Mouse (Mus musculus): ENCODE measurements around the gene Mob1b. TPM values are rescaled to one million over a fixed set of nuclear protein-coding genes. Genes with fewer than 3 reads are reported as not detected.

Mob1b gene
- polyA plus RNA-seq, 1 experiment from 2014 or later = 13.6 TPM

GRCm38 (mm10) chr5:88791256-88792245 lies 70.9 kb downstream of the Mob1b start:
- no peak overlapping the region for H3K9ac ChIP-seq (replicated peaks; ENCODE audit: low read depth, low read length)
- no peaks in the 10 kb centered on the region for H3K36me3 ChIP-seq (ENCODE audit: control insufficient read depth, insufficient read depth)
- no peak overlapping the region for H3K27ac ChIP-seq (ENCODE audit: low read length)
- H3K4me3 ChIP-seq (replicated peaks; ENCODE audit: low read length) = no peak overlapping the region
- ATAC-seq = peak; percentile 65
- H3K9me3 ChIP-seq (ENCODE audit: control insufficient read depth, low read length) = no peaks in the 10 kb centered on the region
- H3K4me1 ChIP-seq (replicated peaks; ENCODE audit: control insufficient read depth, insufficient read depth, low read length) = 0 out of 2 replicates have a peak, but pooled peaks cover 2% of the 10 kb centered on the region
- WGBS = 35% methylated on average over 10 of the region's 10 CpGs
- H3K27me3 ChIP-seq (replicated peaks; ENCODE audit: control insufficient read depth, insufficient read depth, low read length) = no peaks in the 10 kb centered on the region
- no peak overlapping the region for H3K4me2 ChIP-seq (ENCODE audit: low read length)

DNA sequence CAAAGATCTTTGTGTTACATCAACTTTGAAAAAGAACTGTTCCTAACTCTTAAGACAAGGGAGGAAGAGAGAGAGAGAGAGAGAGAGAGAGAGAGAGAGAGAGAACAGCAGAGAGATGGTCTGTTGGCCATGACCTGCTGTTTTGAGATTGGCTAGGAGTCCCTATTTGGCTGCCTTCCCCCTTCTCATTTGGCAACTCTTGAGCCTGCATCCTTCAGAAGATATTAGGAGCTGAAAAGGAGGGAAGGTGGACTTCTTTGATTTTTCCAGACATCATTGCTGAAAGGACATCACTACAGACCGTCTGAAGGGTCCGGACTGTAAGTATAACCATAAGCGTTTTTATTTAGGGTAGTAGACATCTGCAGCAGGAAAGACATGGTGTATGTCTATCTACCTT lies 73.0 kb downstream of the Mob1b start:
- WGBS = 88% methylated on average over 3 of the region's 3 CpGs
- Histone ChIP-seq H3K36me3 (ENCODE audit: control insufficient read depth, insufficient read depth) (no peaks in the 10 kb centered on the region), H3K4me2 (ENCODE audit: low read length) (no peak overlapping the region), H3K27me3 (replicated peaks; ENCODE audit: control insufficient read depth, insufficient read depth, low read length) (no peaks in the 10 kb centered on the region), H3K27ac (ENCODE audit: low read length) (no peak overlapping the region), H3K9me3 (ENCODE audit: control insufficient read depth, low read length) (no peaks in the 10 kb centered on the region), H3K4me1 (replicated peaks; ENCODE audit: control insufficient read depth, insufficient read depth, low read length) (0 out of 2 replicates have a peak, but pooled peaks cover 2% of the 10 kb centered on the region), H3K4me3 (replicated peaks; ENCODE audit: low read length) (no peak overlapping the region), H3K9ac (replicated peaks; ENCODE audit: low read depth, low read length) (no peak overlapping the region)
- ATAC-seq = no peak

DNA sequence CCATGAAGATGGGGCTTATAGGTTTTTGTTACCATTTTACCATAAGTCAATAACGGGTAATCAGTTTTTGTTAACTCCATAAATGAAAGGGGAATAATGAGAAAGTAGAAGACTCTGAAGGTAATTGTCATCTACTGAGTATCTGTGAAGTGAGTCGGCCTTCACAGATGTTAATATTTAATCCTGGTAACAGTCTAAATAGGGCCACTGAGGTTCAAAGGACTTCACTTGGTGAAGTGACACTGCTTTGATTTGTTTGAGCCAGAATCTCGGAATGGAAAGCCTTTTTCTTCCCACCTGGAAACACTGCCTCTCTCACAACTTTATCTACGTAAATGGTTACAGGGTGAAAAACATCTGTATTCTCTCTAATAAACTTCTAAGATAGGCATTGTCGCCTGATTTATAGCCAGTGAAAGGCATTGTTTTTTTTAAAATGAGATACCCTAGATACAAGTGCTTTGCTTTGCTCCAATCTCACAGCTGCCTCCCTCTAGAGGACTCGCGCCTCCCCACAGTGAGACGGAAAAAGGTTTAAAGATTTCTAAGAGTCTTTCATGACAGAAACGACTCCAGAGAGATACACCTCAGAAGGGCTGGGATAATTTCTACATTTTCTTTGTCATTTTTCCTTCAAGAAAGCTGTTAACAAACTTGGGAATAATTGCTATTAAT lies 75.4 kb downstream of the Mob1b start:
- 0 out of 2 replicates have a peak, but pooled peaks cover 2% of the 10 kb centered on the region for H3K4me1 ChIP-seq (replicated peaks; ENCODE audit: control insufficient read depth, insufficient read depth, low read length)
- 63% methylated on average over 9 of the region's 9 CpGs for WGBS
- no peak overlapping the region for H3K27ac ChIP-seq (ENCODE audit: low read length)
- H3K9me3 ChIP-seq (ENCODE audit: control insufficient read depth, low read length) = no peaks in the 10 kb centered on the region
- no peak overlapping the region for H3K9ac ChIP-seq (replicated peaks; ENCODE audit: low read depth, low read length)
- no peak overlapping the region for H3K4me3 ChIP-seq (replicated peaks; ENCODE audit: low read length)
- H3K27me3 ChIP-seq (replicated peaks; ENCODE audit: control insufficient read depth, insufficient read depth, low read length) = no peaks in the 10 kb centered on the region
- no peak overlapping the region for H3K4me2 ChIP-seq (ENCODE audit: low read length)
- no peaks in the 10 kb centered on the region for H3K36me3 ChIP-seq (ENCODE audit: control insufficient read depth, insufficient read depth)
- ATAC-seq = no peak

DNA sequence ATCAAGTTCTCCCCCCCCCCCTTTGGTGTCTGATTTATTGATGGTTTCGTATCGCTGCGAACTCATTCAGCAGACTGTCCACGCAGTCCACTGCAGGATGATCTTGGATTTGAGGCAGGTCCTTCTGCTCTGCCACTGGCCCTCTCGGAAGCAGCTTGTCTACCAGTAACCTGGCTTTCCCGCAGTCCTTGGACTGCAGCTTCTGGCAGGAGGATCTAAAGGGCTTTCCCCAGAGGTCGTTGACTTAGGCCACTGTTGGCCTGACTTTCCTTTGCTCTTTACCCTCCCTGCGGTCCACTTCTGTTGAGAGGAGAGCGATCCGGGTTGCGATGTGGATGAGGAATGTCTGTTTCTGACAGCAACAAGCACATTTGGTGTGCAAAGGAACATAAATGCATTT lies 75.9 kb downstream of the Mob1b start:
- WGBS = 80% methylated on average over 11 of the region's 11 CpGs
- Histone ChIP-seq H3K4me2 (ENCODE audit: low read length) (no peak overlapping the region), H3K9ac (replicated peaks; ENCODE audit: low read depth, low read length) (no peak overlapping the region), H3K27ac (ENCODE audit: low read length) (no peak overlapping the region), H3K4me3 (replicated peaks; ENCODE audit: low read length) (no peak overlapping the region), H3K9me3 (ENCODE audit: control insufficient read depth, low read length) (no peaks in the 10 kb centered on the region), H3K36me3 (ENCODE audit: control insufficient read depth, insufficient read depth) (no peaks in the 10 kb centered on the region), H3K4me1 (replicated peaks; ENCODE audit: control insufficient read depth, insufficient read depth, low read length) (0 out of 2 replicates have a peak, but pooled peaks cover 2% of the 10 kb centered on the region), H3K27me3 (replicated peaks; ENCODE audit: control insufficient read depth, insufficient read depth, low read length) (no peaks in the 10 kb centered on the region)
- ATAC-seq = no peak

DNA sequence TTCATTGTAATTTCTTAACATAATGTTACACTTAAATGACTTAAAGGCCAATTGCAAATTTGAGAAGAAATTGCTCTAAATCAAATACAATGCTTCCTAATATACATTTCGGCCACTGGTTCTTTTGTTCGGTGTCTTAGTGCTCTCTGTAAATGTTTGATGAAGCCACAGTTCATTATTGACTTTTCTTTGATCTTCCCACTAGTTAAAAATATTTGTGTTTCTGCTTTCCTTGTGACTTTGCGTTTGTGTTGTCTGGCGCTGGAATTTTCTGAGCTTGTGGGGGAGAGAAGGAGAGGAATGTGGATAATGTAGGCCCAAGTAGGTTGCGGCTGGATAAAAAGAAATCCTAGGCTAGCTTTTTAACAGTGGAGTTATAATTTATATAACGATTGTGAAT lies 76.5 kb downstream of the Mob1b start:
- no peak for ATAC-seq
- no peak overlapping the region for H3K27ac ChIP-seq (ENCODE audit: low read length)
- H3K9me3 ChIP-seq (ENCODE audit: control insufficient read depth, low read length) = no peaks in the 10 kb centered on the region
- 87% methylated on average over 6 of the region's 6 CpGs for WGBS
- no peak overlapping the region for H3K4me2 ChIP-seq (ENCODE audit: low read length)
- no peak overlapping the region for H3K9ac ChIP-seq (replicated peaks; ENCODE audit: low read depth, low read length)
- H3K4me3 ChIP-seq (replicated peaks; ENCODE audit: low read length) = no peak overlapping the region
- H3K4me1 ChIP-seq (replicated peaks; ENCODE audit: control insufficient read depth, insufficient read depth, low read length) = no peaks in the 10 kb centered on the region
- no peaks in the 10 kb centered on the region for H3K27me3 ChIP-seq (replicated peaks; ENCODE audit: control insufficient read depth, insufficient read depth, low read length)
- no peaks in the 10 kb centered on the region for H3K36me3 ChIP-seq (ENCODE audit: control insufficient read depth, insufficient read depth)

DNA sequence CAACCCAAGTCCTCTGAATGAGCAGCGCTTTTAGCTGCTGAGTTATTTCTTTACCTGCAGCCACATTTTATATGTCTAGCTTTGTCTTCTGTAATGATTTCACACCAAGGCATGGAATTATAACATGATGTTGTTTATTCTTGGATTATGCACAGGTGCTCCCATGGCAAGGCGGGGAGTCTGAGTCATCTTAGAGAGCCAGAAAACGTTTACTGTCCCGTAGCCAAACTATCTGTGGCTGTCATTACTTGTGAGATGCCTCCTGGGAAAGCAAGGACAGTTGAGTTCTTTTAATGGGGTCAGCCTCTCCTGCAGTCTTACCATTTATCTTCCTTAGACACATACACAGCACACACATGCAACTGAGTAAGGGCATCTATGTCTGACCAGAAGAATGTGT lies 85.0 kb downstream of the Mob1b start:
- Histone ChIP-seq H3K36me3 (ENCODE audit: control insufficient read depth, insufficient read depth) (no peaks in the 10 kb centered on the region), H3K27ac (ENCODE audit: low read length) (no peak overlapping the region), H3K27me3 (replicated peaks; ENCODE audit: control insufficient read depth, insufficient read depth, low read length) (no peaks in the 10 kb centered on the region), H3K4me2 (ENCODE audit: low read length) (no peak overlapping the region), H3K4me3 (replicated peaks; ENCODE audit: low read length) (no peak overlapping the region), H3K4me1 (replicated peaks; ENCODE audit: control insufficient read depth, insufficient read depth, low read length) (no peaks in the 10 kb centered on the region), H3K9me3 (ENCODE audit: control insufficient read depth, low read length) (no peaks in the 10 kb centered on the region), H3K9ac (replicated peaks; ENCODE audit: low read depth, low read length) (no peak overlapping the region)
- 91% methylated on average over 4 of the region's 4 CpGs for WGBS
- no peak for ATAC-seq

- Histone ChIP-seq H3K9ac (replicated peaks; ENCODE audit: low read depth, low read length) (no peak overlapping the region), H3K9me3 (ENCODE audit: control insufficient read depth, low read length) (no peaks in the 10 kb centered on the region), H3K27me3 (replicated peaks; ENCODE audit: control insufficient read depth, insufficient read depth, low read length) (no peaks in the 10 kb centered on the region), H3K4me3 (replicated peaks; ENCODE audit: low read length) (no peak overlapping the region), H3K4me1 (replicated peaks; ENCODE audit: control insufficient read depth, insufficient read depth, low read length) (no peaks in the 10 kb centered on the region), H3K4me2 (ENCODE audit: low read length) (no peak overlapping the region), H3K36me3 (ENCODE audit: control insufficient read depth, insufficient read depth) (no peaks in the 10 kb centered on the region), H3K27ac (ENCODE audit: low read length) (no peak overlapping the region)
- no peak for ATAC-seq
- 29% methylated on average over 5 of the region's 5 CpGs for WGBS
Measured at GRCm38 (mm10) chr5:88806278-88806677, 85.6 kb downstream of the Mob1b start.

- no peak for ATAC-seq
- Histone ChIP-seq H3K36me3 (ENCODE audit: control insufficient read depth, insufficient read depth) (no peaks in the 10 kb centered on the region), H3K9ac (replicated peaks; ENCODE audit: low read depth, low read length) (no peak overlapping the region), H3K27me3 (replicated peaks; ENCODE audit: control insufficient read depth, insufficient read depth, low read length) (no peaks in the 10 kb centered on the region), H3K4me2 (ENCODE audit: low read length) (no peak overlapping the region), H3K4me3 (replicated peaks; ENCODE audit: low read length) (no peak overlapping the region), H3K4me1 (replicated peaks; ENCODE audit: control insufficient read depth, insufficient read depth, low read length) (no peaks in the 10 kb centered on the region), H3K27ac (ENCODE audit: low read length) (no peak overlapping the region), H3K9me3 (ENCODE audit: control insufficient read depth, low read length) (no peaks in the 10 kb centered on the region)
- WGBS = 25% methylated on average over 9 of the region's 9 CpGs
Measured at GRCm38 (mm10) chr5:88807342-88807741, 86.7 kb downstream of the Mob1b start.

DNA sequence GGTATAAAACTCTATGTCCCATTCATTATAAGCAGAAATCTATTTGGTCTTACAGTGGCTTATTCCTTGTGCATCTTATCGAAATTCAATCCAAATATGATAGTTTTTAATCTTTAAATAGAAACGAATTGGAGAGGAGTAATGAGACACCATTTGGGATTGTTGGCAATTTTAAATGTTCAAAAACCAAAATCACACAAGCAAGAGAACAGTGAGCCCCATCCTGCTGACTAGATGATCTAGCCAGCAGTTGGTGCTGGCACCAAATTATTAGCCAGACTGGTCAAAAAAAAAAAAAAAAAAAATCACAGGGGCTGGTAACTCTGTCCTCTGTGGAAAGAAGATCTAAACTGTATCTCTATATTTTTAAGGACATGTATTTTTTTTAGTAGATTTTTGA lies 92.5 kb downstream of the Mob1b start:
- Histone ChIP-seq H3K9ac (replicated peaks; ENCODE audit: low read depth, low read length) (no peak overlapping the region), H3K27ac (ENCODE audit: low read length) (peak overlapping the region; percentile 11; the same call in 1 of the 2 replicates), H3K4me3 (replicated peaks; ENCODE audit: low read length) (no peak overlapping the region), H3K4me1 (replicated peaks; ENCODE audit: control insufficient read depth, insufficient read depth, low read length) (no peaks in the 10 kb centered on the region), H3K4me2 (ENCODE audit: low read length) (no peak overlapping the region), H3K27me3 (replicated peaks; ENCODE audit: control insufficient read depth, insufficient read depth, low read length) (no peaks in the 10 kb centered on the region), H3K9me3 (ENCODE audit: control insufficient read depth, low read length) (no peaks in the 10 kb centered on the region), H3K36me3 (ENCODE audit: control insufficient read depth, insufficient read depth) (no peaks in the 10 kb centered on the region)
- peak; percentile 55; the same call in 1 of the 2 replicates for ATAC-seq
- 82% methylated on average over 2 of the region's 2 CpGs for WGBS
